Mouse (Mus musculus): ENCODE data around the gene Hoxa10.

DNA sequence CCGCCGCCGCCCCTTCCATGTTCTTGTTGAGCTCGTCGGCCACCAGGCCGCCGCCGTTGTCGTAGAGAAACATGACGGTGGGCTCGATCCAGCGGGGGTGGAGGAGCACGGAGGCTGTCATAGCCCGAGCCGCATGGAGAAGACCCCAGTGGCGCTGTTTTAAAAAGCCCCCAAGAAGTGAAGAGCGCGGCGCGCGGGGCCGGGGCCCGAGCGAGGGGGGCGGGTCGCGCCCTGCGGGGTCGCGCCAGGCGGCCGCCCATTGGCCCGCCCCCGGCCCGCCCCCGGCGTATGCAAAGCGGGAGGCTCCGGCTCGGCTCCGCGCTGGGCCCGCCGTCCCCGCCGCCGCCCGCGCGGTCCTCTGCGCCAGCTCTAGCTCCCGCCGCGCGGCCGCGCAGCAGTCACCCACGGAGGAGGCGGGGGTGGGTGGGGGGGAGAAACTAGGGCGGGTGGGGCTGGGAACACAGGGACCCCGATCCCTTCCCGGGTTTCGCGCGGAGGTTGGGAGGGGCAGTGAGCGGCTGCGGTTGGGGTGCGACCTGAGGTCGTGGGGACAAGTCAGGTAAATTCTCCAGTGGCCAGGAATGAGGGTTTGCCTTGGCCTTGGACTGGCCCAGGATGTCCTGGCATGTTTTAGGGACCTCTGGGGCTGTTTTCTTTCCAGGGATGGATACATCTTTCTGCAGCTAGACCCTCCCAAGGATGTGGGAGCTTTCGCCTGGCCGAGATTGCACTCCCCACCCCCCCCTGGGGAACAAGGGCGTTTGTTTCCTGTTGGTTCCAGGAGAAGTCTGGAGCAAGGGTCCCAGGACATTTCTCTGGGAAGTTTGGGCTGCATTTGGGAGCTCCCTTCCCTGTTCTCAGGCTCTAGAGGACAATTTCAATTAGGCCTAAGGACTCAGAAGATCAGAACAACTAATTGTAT lies 20.3 kb upstream of the Hoxa10 start, which contains the start of gene Hoxa13:
- TF ChIP-seq CTCF (IDR thresholded peaks at IDR 0.05; ENCODE audit: low read depth) (no peak), EP300 (IDR thresholded peaks at IDR 0.05; ENCODE audit: low read depth) (no peak)

Data from heart, postnatal 0 days (tissue).